In the genomic region with DNA sequence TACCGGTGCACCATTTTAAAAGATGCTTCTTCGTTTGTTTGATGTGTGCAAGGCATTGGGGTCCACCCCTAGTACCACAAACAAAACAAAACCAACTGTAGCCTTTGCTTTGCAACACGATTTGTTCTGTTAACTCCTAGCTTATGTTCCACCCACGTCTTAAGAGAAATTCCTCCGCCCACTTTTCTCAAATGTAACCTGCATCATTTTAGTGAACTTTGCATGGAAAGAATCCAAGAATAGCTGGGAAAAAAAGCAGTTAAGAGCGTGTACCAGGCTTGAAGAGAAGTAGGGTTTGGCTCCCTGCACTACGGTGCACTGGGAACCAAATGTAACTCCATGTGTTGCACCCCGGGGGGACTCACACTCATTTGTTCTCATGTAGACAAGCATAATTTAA, we compare ENCODE assay signal across 7 mouse cellular contexts. TPM values are rescaled to one million over a fixed set of nuclear protein-coding genes. Genes with fewer than 3 reads are reported as not detected.
DNase-seq lines count a peak whose midpoint lies in the region; ATAC-seq and TF ChIP-seq lines count a peak whose summit lies in the region.

No protein-coding gene starts in this region.

- peak overlapping the region; percentile 84 for H3K4me2 ChIP-seq in neural tube, embryonic 11.5 days (ENCODE audit: low read depth)
- peak overlapping the region; percentile 77 for H3K4me2 ChIP-seq in embryonic facial prominence, embryonic 13.5 days
- H3K4me2 ChIP-seq in intestine, postnatal 0 days (replicated peaks; ENCODE audit: low read depth): peak overlapping the region; percentile 72
- H3K4me2 ChIP-seq in stomach, embryonic 16.5 days (ENCODE audit: low read depth, low read length): peak overlapping the region; percentile 88

- H3K4me1 ChIP-seq in neural tube, embryonic 11.5 days (ENCODE audit: control insufficient read depth, insufficient read depth, low read length): peaks cover 14% of the 10 kb centered on the region
- peaks cover 24% of the 10 kb centered on the region for H3K4me1 ChIP-seq in embryonic facial prominence, embryonic 13.5 days
- H3K4me1 ChIP-seq in intestine, postnatal 0 days (replicated peaks; ENCODE audit: control insufficient read depth, insufficient read depth, low read length): peaks cover 9% of the 10 kb centered on the region; the same call in 1 of the 2 replicates
- H3K4me1 ChIP-seq in stomach, embryonic 16.5 days (ENCODE audit: control insufficient read depth, insufficient read depth, low read length): peaks cover 18% of the 10 kb centered on the region

- 22% methylated on average over 8 of the region's 8 CpGs for WGBS in neural tube, embryonic 11.5 days
- WGBS in embryonic facial prominence, embryonic 13.5 days: 6% methylated on average over 8 of the region's 8 CpGs
- 9% methylated on average over 8 of the region's 8 CpGs for WGBS in intestine, postnatal 0 days
- 7% methylated on average over 8 of the region's 8 CpGs for WGBS in stomach, embryonic 16.5 days

- no peaks in the 10 kb centered on the region for H3K27me3 ChIP-seq in neural tube, embryonic 11.5 days (ENCODE audit: control insufficient read depth, insufficient read depth, low read length)
- H3K27me3 ChIP-seq in embryonic facial prominence, embryonic 13.5 days: no peaks in the 10 kb centered on the region
- H3K27me3 ChIP-seq in intestine, postnatal 0 days (replicated peaks; ENCODE audit: control insufficient read depth, insufficient read depth, low read length): no peaks in the 10 kb centered on the region
- H3K27me3 ChIP-seq in stomach, embryonic 16.5 days (ENCODE audit: control insufficient read depth, insufficient read depth, low read length): no peaks in the 10 kb centered on the region

- peaks cover 2% of the 10 kb centered on the region for H3K36me3 ChIP-seq in neural tube, embryonic 11.5 days (ENCODE audit: control insufficient read depth, insufficient read depth, low read length)
- H3K36me3 ChIP-seq in embryonic facial prominence, embryonic 13.5 days: peaks cover 10% of the 10 kb centered on the region
- H3K36me3 ChIP-seq in intestine, postnatal 0 days (ENCODE audit: control insufficient read depth, insufficient read depth): peaks cover 3% of the 10 kb centered on the region
- H3K36me3 ChIP-seq in stomach, embryonic 16.5 days (ENCODE audit: control insufficient read depth, insufficient read depth, low read length): peaks cover 7% of the 10 kb centered on the region

- H3K27ac ChIP-seq in neural tube, embryonic 11.5 days (ENCODE audit: low read depth, low read length): no peak overlapping the region
- H3K27ac ChIP-seq in embryonic facial prominence, embryonic 13.5 days: peak overlapping the region; percentile 98
- 0 out of 2 replicates have a peak overlapping the region, but pooled peaks have one; percentile 98 for H3K27ac ChIP-seq in intestine, postnatal 0 days (ENCODE audit: low read depth, low read length)
- H3K27ac ChIP-seq in stomach, embryonic 16.5 days (ENCODE audit: low read length): peak overlapping the region; percentile 98

- TF ChIP-seq CTCF in intestine, postnatal 0 days (IDR thresholded peaks at IDR 0.05; ENCODE audit: low read depth): no peak

- DNase-seq in neural tube, embryonic 11.5 days (ENCODE audit: low spot score): no peak
- no peak for DNase-seq in neural tube, embryonic 10.5 days (ENCODE audit: extremely low spot score, low spot score)
- DNase-seq in adrenal gland, adult 8-10 months: no peak
- DNase-seq in left cerebral cortex, postnatal 14 days (ENCODE audit: low spot score in 2 of 2): no peak

- H3K9ac ChIP-seq in neural tube, embryonic 11.5 days (ENCODE audit: low read length): peak overlapping the region; percentile 100
- H3K9ac ChIP-seq in embryonic facial prominence, embryonic 13.5 days: peak overlapping the region; percentile 100
- peak overlapping the region; percentile 99 for H3K9ac ChIP-seq in intestine, postnatal 0 days (ENCODE audit: low read depth, low read length)
- H3K9ac ChIP-seq in stomach, embryonic 16.5 days (ENCODE audit: low read length): peak overlapping the region; percentile 99

- no peaks in the 10 kb centered on the region for H3K9me3 ChIP-seq in neural tube, embryonic 11.5 days (ENCODE audit: control insufficient read depth, low read length)
- H3K9me3 ChIP-seq in embryonic facial prominence, embryonic 13.5 days: no peaks in the 10 kb centered on the region
- no peaks in the 10 kb centered on the region for H3K9me3 ChIP-seq in intestine, postnatal 0 days (ENCODE audit: control insufficient read depth)
- no peaks in the 10 kb centered on the region for H3K9me3 ChIP-seq in stomach, embryonic 16.5 days (replicated peaks; ENCODE audit: control insufficient read depth, low read length)

- ATAC-seq in neural tube, embryonic 11.5 days (ENCODE audit: insufficient read depth, low FRiP score, low TSS enrichment): no peak
- no peak for ATAC-seq in embryonic facial prominence, embryonic 13.5 days (ENCODE audit: insufficient number of reproducible peaks, insufficient read depth, low FRiP score, low TSS enrichment, low read depth)
- no peak for ATAC-seq in intestine, postnatal 0 days
- no peak for ATAC-seq in stomach, embryonic 16.5 days (ENCODE audit: insufficient read depth, low FRiP score)

- intact Hi-C loops in left cerebral cortex, postnatal 14 days (cut with DNase I): loop anchor here (5.0 kb wide), 1 partner anchor 33 kb away; a partner anchor contains a TSS

- peak overlapping the region; percentile 99 for H3K4me3 ChIP-seq in neural tube, embryonic 11.5 days (ENCODE audit: low read depth, low read length)
- H3K4me3 ChIP-seq in embryonic facial prominence, embryonic 13.5 days: peak overlapping the region; percentile 94
- peak overlapping the region; percentile 90 for H3K4me3 ChIP-seq in intestine, postnatal 0 days (ENCODE audit: low read depth, low read length)
- peak overlapping the region; percentile 99 for H3K4me3 ChIP-seq in stomach, embryonic 16.5 days (replicated peaks; ENCODE audit: low read length)

RNA-seq across cellular contexts. Expression of a gene that starts 1.2 kb away (rescaled TPM):
- 73.8 and 77.8 TPM in 2 replicates for polyA plus RNA-seq in neural tube, embryonic 11.5 days (2014; fragmentation: Nextera tagmentation; extraction: Ambion mirVana)
- 71.5 and 73.7 TPM in 2 replicates for polyA plus RNA-seq in embryonic facial prominence, embryonic 13.5 days (2015; fragmentation: Nextera tagmentation; extraction: Ambion mirVana)
- polyA plus RNA-seq in intestine, postnatal 0 days (2015; fragmentation: Nextera tagmentation; extraction: Ambion mirVana): 20.4 and 21.8 TPM in 2 replicates
- 47.6 and 50.5 TPM in 2 replicates for polyA plus RNA-seq in stomach, embryonic 16.5 days (2015; fragmentation: Nextera tagmentation; extraction: Ambion mirVana)
- 10 to 100 TPM; 60.0 to 63.6 (median 61.4) TPM for total RNA-seq in adrenal gland, adult 8-10 months (2022)
- 10 to 100 TPM; 86.0 to 89.1 TPM for total RNA-seq in left cerebral cortex, postnatal 14 days (2021)

RNA-seq across cellular contexts. Expression of a gene that starts 20.3 kb away (rescaled TPM):
- polyA plus RNA-seq in neural tube, embryonic 11.5 days (2014; fragmentation: Nextera tagmentation; extraction: Ambion mirVana): 98.0 and 104 TPM in 2 replicates
- 109 and 110 TPM in 2 replicates for polyA plus RNA-seq in embryonic facial prominence, embryonic 13.5 days (2015; fragmentation: Nextera tagmentation; extraction: Ambion mirVana)
- 68.4 and 69.5 TPM in 2 replicates for polyA plus RNA-seq in intestine, postnatal 0 days (2015; fragmentation: Nextera tagmentation; extraction: Ambion mirVana)
- polyA plus RNA-seq in stomach, embryonic 16.5 days (2015; fragmentation: Nextera tagmentation; extraction: Ambion mirVana): 76.6 and 80.1 TPM in 2 replicates
- 10 to 100 TPM; 77.7 to 92.8 (median 82.7) TPM for total RNA-seq in adrenal gland, adult 8-10 months (2022)
- total RNA-seq in left cerebral cortex, postnatal 14 days (2021): 10 to 100 TPM; 68.4 to 69.2 TPM

RNA-seq across cellular contexts. Expression of a gene that starts 33.1 kb away (rescaled TPM):
- 25.6 and 28.6 TPM in 2 replicates for polyA plus RNA-seq in neural tube, embryonic 11.5 days (2014; fragmentation: Nextera tagmentation; extraction: Ambion mirVana)
- 44.3 and 61.4 TPM in 2 replicates for polyA plus RNA-seq in embryonic facial prominence, embryonic 13.5 days (2015; fragmentation: Nextera tagmentation; extraction: Ambion mirVana)
- 70.5 and 72.0 TPM in 2 replicates for polyA plus RNA-seq in intestine, postnatal 0 days (2015; fragmentation: Nextera tagmentation; extraction: Ambion mirVana)
- 68.8 and 72.1 TPM in 2 replicates for polyA plus RNA-seq in stomach, embryonic 16.5 days (2015; fragmentation: Nextera tagmentation; extraction: Ambion mirVana)
- total RNA-seq in adrenal gland, adult 8-10 months (2022): 10 to 100 TPM; 69.2 to 80.6 (median 74.7) TPM
- total RNA-seq in left cerebral cortex, postnatal 14 days (2021): 10 to 100 TPM; 22.9 to 23.4 TPM

RNA-seq across cellular contexts. Expression of a gene that starts 59.3 kb away (rescaled TPM):
- 52.9 and 53.4 TPM in 2 replicates for polyA plus RNA-seq in neural tube, embryonic 11.5 days (2014; fragmentation: Nextera tagmentation; extraction: Ambion mirVana)
- 43.2 and 44.3 TPM in 2 replicates for polyA plus RNA-seq in embryonic facial prominence, embryonic 13.5 days (2015; fragmentation: Nextera tagmentation; extraction: Ambion mirVana)
- 15.6 and 16.6 TPM in 2 replicates for polyA plus RNA-seq in intestine, postnatal 0 days (2015; fragmentation: Nextera tagmentation; extraction: Ambion mirVana)
- 31.2 and 32.5 TPM in 2 replicates for polyA plus RNA-seq in stomach, embryonic 16.5 days (2015; fragmentation: Nextera tagmentation; extraction: Ambion mirVana)
- total RNA-seq in adrenal gland, adult 8-10 months (2022): 10 to 100 TPM; 29.1 to 58.6 (median 48.5) TPM
- total RNA-seq in left cerebral cortex, postnatal 14 days (2021): 10 to 100 TPM; 37.8 to 44.3 TPM
